Mouse (Mus musculus): ENCODE results near the gene Atxn7l2. TPM values are rescaled to one million over a fixed set of nuclear protein-coding genes. Genes with fewer than 3 reads are reported as not detected.
A peak's percentile ranks its signal among the peaks of the same experiment; 100 is the strongest.

The Atxn7l2 gene
- polyA plus RNA-seq, 1 experiment from 2014 or later = 25.8 TPM

DNA sequence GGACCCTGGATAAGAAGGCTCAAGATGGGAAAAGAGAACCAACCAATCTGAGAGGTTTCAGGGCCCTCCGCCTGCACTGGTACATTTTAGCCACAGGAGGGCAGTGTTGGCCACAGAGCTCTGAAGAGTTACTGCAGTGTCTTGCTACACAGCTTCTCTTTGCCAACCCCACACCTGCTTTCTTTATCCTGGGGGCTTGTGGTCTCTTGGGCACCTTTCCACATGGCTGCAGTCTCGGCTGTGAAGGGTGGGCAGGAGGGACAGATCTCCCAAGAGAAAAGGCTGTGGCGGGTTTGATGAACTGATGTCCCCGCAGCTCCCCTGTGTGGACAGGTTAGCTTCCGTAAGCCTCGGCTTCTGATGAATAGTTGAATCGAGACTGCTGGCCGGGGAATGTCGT lies 45.9 kb downstream of the Atxn7l2 start:
- Histone ChIP-seq H3K4me1 (peaks cover 50% of the 10 kb centered on the region), H3K36me3 (replicated peaks) (no peaks in the 10 kb centered on the region), H3K27me3 (replicated peaks; ENCODE audit: low read depth, poor library complexity, severe bottlenecking) (peaks cover 18% of the 10 kb centered on the region), H3K4me3 (peak overlapping the region; percentile 22), H3K27ac (replicated peaks) (peak overlapping the region; percentile 81; the same call in 1 of the 2 replicates), H3K9me3 (no peaks in the 10 kb centered on the region)
- peak; percentile 88 for DNase-seq (ENCODE audit: low spot score)
- WGBS = 21% methylated on average over 9 of the region's 9 CpGs

DNA sequence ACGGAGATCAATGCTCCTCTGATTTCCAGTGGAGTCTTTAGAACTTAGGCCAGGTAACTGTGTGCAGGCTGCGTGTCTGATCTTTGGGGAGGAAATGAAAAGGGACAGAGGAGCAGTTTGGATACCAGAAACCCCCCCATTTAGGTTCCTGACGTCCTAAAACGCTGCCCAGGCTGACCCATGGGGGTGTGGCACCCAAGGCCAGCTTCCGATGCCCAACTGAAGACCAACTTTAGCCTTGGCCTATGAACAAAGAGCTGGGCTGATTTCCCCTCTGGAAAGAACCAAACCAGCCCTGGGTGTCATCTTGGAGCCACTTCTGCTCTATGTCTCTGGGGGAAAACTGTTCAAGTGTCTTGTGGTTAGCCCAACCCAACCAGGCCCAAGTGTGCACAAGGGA lies 46.6 kb downstream of the Atxn7l2 start:
- Histone ChIP-seq H3K4me3 (no peak overlapping the region), H3K27me3 (replicated peaks; ENCODE audit: low read depth, poor library complexity, severe bottlenecking) (peaks cover 18% of the 10 kb centered on the region), H3K36me3 (replicated peaks) (no peaks in the 10 kb centered on the region), H3K4me1 (peaks cover 46% of the 10 kb centered on the region), H3K27ac (replicated peaks) (no peak overlapping the region), H3K9me3 (no peaks in the 10 kb centered on the region)
- DNase-seq (ENCODE audit: low spot score) = no peak
- WGBS = 70% methylated on average over 5 of the region's 5 CpGs

DNA sequence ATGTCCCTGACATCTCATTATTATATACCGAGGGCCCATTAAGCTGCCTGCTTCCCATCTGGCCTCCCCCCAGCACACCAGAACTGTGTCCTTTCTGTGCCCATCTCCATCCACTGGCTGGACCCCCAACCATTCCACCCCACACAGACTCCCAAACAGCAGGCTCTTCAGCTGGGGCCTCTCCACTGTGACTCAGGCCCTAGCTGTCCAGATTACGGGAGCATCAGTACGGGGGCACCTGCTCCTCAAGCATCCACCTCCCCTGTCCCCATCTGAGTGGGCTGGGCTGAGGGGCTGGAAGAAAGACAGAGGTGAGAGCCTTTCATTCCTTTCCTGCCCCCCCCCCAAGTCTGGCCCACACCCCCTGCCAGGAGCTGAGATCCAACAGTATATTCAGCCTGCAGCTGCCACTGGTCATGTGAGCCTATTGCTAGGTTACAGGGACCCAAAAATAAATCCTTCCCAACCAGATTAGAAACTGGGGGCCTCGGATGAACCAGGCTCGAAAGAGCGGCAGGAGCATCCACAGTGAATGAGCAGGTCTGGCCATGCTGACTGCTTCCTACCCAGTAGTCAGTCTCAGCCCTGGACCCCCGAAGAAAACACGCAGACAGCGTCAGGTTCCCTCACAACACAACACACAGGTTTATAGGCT lies 52.2 kb downstream of the Atxn7l2 start:
- no peaks in the 10 kb centered on the region; the same call in 1 of the 2 replicates for H3K27me3 ChIP-seq (replicated peaks; ENCODE audit: low read depth, poor library complexity, severe bottlenecking)
- no peaks in the 10 kb centered on the region for H3K36me3 ChIP-seq (replicated peaks)
- H3K9me3 ChIP-seq = no peaks in the 10 kb centered on the region
- DNase-seq (ENCODE audit: low spot score) = no peak
- H3K4me3 ChIP-seq = no peak overlapping the region
- peaks cover 12% of the 10 kb centered on the region for H3K4me1 ChIP-seq
- WGBS = 68% methylated on average over 9 of the region's 9 CpGs
- peak overlapping the region; percentile 52 for H3K27ac ChIP-seq (replicated peaks)

DNA sequence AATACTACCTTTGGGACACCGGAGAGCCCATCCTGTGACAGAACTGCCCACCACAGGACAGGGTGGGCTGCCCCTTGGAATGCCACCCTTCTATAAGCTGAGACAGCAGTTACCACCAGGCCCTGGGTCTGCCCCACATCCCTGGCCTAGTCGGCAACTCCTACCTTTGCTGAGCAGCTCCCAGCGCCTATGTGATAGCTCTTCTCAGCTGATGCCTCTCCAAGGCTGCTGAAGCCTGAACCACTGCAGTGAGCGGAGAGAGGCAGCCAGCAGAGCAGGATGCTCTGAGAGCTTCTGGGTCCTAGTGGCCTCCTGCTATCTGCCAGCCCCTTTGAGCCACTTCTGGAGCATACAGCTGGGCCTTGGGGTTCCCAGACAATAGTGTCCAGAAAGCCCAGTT lies 56.1 kb downstream of the Atxn7l2 start, which contains the start of gene Gpr61:
TSS of gene Gpr61 (minus strand) at position 227 of the 400 bp plus-strand sequence.
- H3K27me3 ChIP-seq (replicated peaks; ENCODE audit: low read depth, poor library complexity, severe bottlenecking) = no peaks in the 10 kb centered on the region
- no peaks in the 10 kb centered on the region for H3K9me3 ChIP-seq
- peak within 1 kb of the TSS; percentile 40; the same call in 1 of the 2 replicates for H3K27ac ChIP-seq (replicated peaks)
- no peak for DNase-seq (ENCODE audit: low spot score)
- H3K4me1 ChIP-seq = peaks cover 20% of the 10 kb centered on the region
- no peak within 1 kb of the TSS for H3K4me3 ChIP-seq
- 48% methylated on average over 4 of the region's 4 CpGs for WGBS
- H3K36me3 ChIP-seq (replicated peaks) = peaks cover 3% of the 10 kb centered on the region; the same call in 1 of the 2 replicates

DNA sequence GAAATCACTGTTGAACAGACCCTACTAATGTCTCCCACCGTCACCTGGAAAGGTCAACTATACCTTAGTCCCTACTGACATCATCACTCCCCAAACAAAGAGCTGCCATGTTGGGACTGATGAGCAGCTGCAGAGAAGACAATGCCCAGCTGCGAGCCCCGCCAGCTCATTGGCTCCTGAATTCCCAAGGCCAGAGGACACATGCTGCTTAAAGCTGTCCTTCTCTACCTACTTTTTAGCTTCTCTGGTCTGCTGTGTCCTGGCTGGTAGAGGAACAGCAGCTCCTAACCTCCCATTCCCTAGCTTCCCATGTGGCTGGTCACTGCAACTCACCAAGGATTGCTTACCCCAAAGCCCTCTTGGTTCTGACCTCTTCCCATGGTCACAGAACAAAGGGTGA lies 58.4 kb downstream of the Atxn7l2 start:
- H3K27ac ChIP-seq (replicated peaks) = no peak overlapping the region
- WGBS = 93% methylated on average over 3 of the region's 3 CpGs
- H3K4me3 ChIP-seq = no peak overlapping the region

More for the DNA sequence above, 58.4 kb downstream of the Atxn7l2 start:
- peaks cover 19% of the 10 kb centered on the region for H3K4me1 ChIP-seq
- H3K36me3 ChIP-seq (replicated peaks) = peaks cover 3% of the 10 kb centered on the region; the same call in 1 of the 2 replicates
- H3K9me3 ChIP-seq = no peaks in the 10 kb centered on the region
- no peaks in the 10 kb centered on the region for H3K27me3 ChIP-seq (replicated peaks; ENCODE audit: low read depth, poor library complexity, severe bottlenecking)
- DNase-seq (ENCODE audit: low spot score) = no peak

Other genes starting within 250 kb of the Atxn7l2 start
- gene Gstm3, start 241.7 kb downstream of the Atxn7l2 start, polyA plus RNA-seq (2016; fragmentation: Nextera tagmentation; extraction: Ambion mirVana) = not detected in 2 replicates
- 21.0 and 21.8 TPM in 2 replicates for gene Gstm2, start 224.5 kb downstream of the Atxn7l2 start, polyA plus RNA-seq (2016; fragmentation: Nextera tagmentation; extraction: Ambion mirVana)
- gene Gstm1, start 193.0 kb downstream of the Atxn7l2 start, polyA plus RNA-seq (2016; fragmentation: Nextera tagmentation; extraction: Ambion mirVana) = 32.4 and 35.2 TPM in 2 replicates
- 12.9 and 13.2 TPM in 2 replicates for gene Gstm4, start 166.0 kb downstream of the Atxn7l2 start, polyA plus RNA-seq (2016; fragmentation: Nextera tagmentation; extraction: Ambion mirVana)
- 69.4 and 70.6 TPM in 2 replicates for gene Ampd2, start 124.3 kb downstream of the Atxn7l2 start, polyA plus RNA-seq (2016; fragmentation: Nextera tagmentation; extraction: Ambion mirVana)
- 0.90 and 1.3 TPM in 2 replicates for gene Gnat2, start 118.1 kb downstream of the Atxn7l2 start, polyA plus RNA-seq (2016; fragmentation: Nextera tagmentation; extraction: Ambion mirVana)
- 194 and 195 TPM in 2 replicates for gene Gnai3, start 64.8 kb downstream of the Atxn7l2 start, polyA plus RNA-seq (2016; fragmentation: Nextera tagmentation; extraction: Ambion mirVana)
- gene Gpr61, start 56.1 kb downstream of the Atxn7l2 start, polyA plus RNA-seq (2016; fragmentation: Nextera tagmentation; extraction: Ambion mirVana) = 0.30 and 0.36 TPM in 2 replicates
- gene Amigo1, start 24.6 kb downstream of the Atxn7l2 start, polyA plus RNA-seq (2016; fragmentation: Nextera tagmentation; extraction: Ambion mirVana) = 4.0 and 4.3 TPM in 2 replicates
- gene Cyb561d1, start 9.7 kb downstream of the Atxn7l2 start, polyA plus RNA-seq (2016; fragmentation: Nextera tagmentation; extraction: Ambion mirVana) = 3.1 and 3.4 TPM in 2 replicates
- gene Sypl2, start 15.7 kb upstream of the Atxn7l2 start, polyA plus RNA-seq (2016; fragmentation: Nextera tagmentation; extraction: Ambion mirVana) = 0.55 and 0.95 TPM in 2 replicates
- gene Psma5, start 46.0 kb upstream of the Atxn7l2 start, polyA plus RNA-seq (2016; fragmentation: Nextera tagmentation; extraction: Ambion mirVana) = 361 and 368 TPM in 2 replicates
- 12.9 and 15.5 TPM in 2 replicates for gene Sort1, start 73.1 kb upstream of the Atxn7l2 start, polyA plus RNA-seq (2016; fragmentation: Nextera tagmentation; extraction: Ambion mirVana)
- gene Mybphl, start 154.0 kb upstream of the Atxn7l2 start, polyA plus RNA-seq (2016; fragmentation: Nextera tagmentation; extraction: Ambion mirVana) = 0.22 TPM in 1 of 2 replicates, not detected in the other
- gene Psrc1, start 172.9 kb upstream of the Atxn7l2 start, polyA plus RNA-seq (2016; fragmentation: Nextera tagmentation; extraction: Ambion mirVana) = 97.9 and 100.0 TPM in 2 replicates
- gene Celsr2, start 204.6 kb upstream of the Atxn7l2 start, polyA plus RNA-seq (2016; fragmentation: Nextera tagmentation; extraction: Ambion mirVana) = 10.2 and 20.1 TPM in 2 replicates
- gene Sars, start 234.3 kb upstream of the Atxn7l2 start, polyA plus RNA-seq (2016; fragmentation: Nextera tagmentation; extraction: Ambion mirVana) = 132 and 139 TPM in 2 replicates